Mouse (Mus musculus) right cerebral cortex, postnatal 10 days (tissue): ENCODE measurements around the gene Man2a2.

Experiments
- DNase-seq, 2 experiments: peaks; one replicate each; pipeline ENCODE4 v3.0.0; 2021; ENCODE audit warnings: low spot score in 2 of 2

Man2a2 gene

GRCm38 (mm10) chr7:80370649-80371040, 530 bp downstream of the Man2a2 start:
- DNase-seq: peak; percentile 91

- no peak for DNase-seq
Observed at GRCm38 (mm10) chr7:80369967-80370431, 1.2 kb downstream of the Man2a2 start.

GRCm38 (mm10) chr7:80369461-80369860, 1.7 kb downstream of the Man2a2 start:
- no peak for DNase-seq

GRCm38 (mm10) chr7:80368635-80369421, 2.3 kb downstream of the Man2a2 start:
- no peak for DNase-seq

GRCm38 (mm10) chr7:80368009-80368408, 3.2 kb downstream of the Man2a2 start:
- DNase-seq: no peak

- no peak for DNase-seq
Observed at GRCm38 (mm10) chr7:80367232-80367631, 3.9 kb downstream of the Man2a2 start.

- no peak for DNase-seq
Observed at GRCm38 (mm10) chr7:80365759-80366158, 5.4 kb downstream of the Man2a2 start.

GRCm38 (mm10) chr7:80360435-80360834, 10.7 kb downstream of the Man2a2 start:
- no peak for DNase-seq

- no peak for DNase-seq
Observed at GRCm38 (mm10) chr7:80358039-80358438, 13.1 kb downstream of the Man2a2 start.

GRCm38 (mm10) chr7:80357156-80357555, 14.0 kb downstream of the Man2a2 start:
- peak; percentile 61 to 69 for DNase-seq

GRCm38 (mm10) chr7:80356351-80356750, 14.8 kb downstream of the Man2a2 start:
- no peak for DNase-seq

GRCm38 (mm10) chr7:80352920-80353319, 18.3 kb downstream of the Man2a2 start:
- DNase-seq: no peak

- DNase-seq: no peak
Observed at GRCm38 (mm10) chr7:80350808-80351207, 20.4 kb downstream of the Man2a2 start.

- no peak for DNase-seq
Observed at GRCm38 (mm10) chr7:80347670-80348586, 23.2 kb downstream of the Man2a2 start.

GRCm38 (mm10) chr7:80346830-80347229, 24.3 kb downstream of the Man2a2 start:
- DNase-seq: no peak

- DNase-seq: no peak
Observed at GRCm38 (mm10) chr7:80346173-80346572, 25.0 kb downstream of the Man2a2 start.

- no peak for DNase-seq
Observed at GRCm38 (mm10) chr7:80343270-80344018, 27.7 kb downstream of the Man2a2 start.

- peak; percentile 97 for DNase-seq
Observed at GRCm38 (mm10) chr7:80342858-80343257, 28.3 kb downstream of the Man2a2 start, which contains the start of gene Hddc3. Hddc3 (plus strand) TSS chr7:80343104.

GRCm38 (mm10) chr7:80341793-80342192, 29.4 kb downstream of the Man2a2 start:
- DNase-seq: no peak

GRCm38 (mm10) chr7:80340793-80341192, 30.4 kb downstream of the Man2a2 start, which contains the start of gene Unc45a:
Unc45a (minus strand) TSS chr7:80341005.
- peak; percentile 79 to 80 for DNase-seq

GRCm38 (mm10) chr7:80339793-80340628, 31.2 kb downstream of the Man2a2 start:
- peak; percentile 98 to 99 for DNase-seq
